Mouse (Mus musculus): ENCODE data around the gene Spsb2.

GRCm38 (mm10) chr6:124857840-124858530 is 49.5 kb downstream of the Spsb2 start:
- TF ChIP-seq CTCF (IDR thresholded peaks at IDR 0.05; ENCODE audit: low read depth, low read length) (no peak), POLR2A (IDR thresholded peaks at IDR 0.05; ENCODE audit: borderline replicate concordance, low read depth, low read length) (no peak)

All from bone marrow macrophage, adult 2 months (primary cell).